Mouse (Mus musculus): ENCODE results near the gene Hist1h2bb. TPM values are rescaled to one million over a fixed set of nuclear protein-coding genes. Genes with fewer than 3 reads are reported as not detected.

Hist1h2bb gene
- polyA plus RNA-seq, 1 experiment from 2014 or later, result 1.7 TPM

DNA sequence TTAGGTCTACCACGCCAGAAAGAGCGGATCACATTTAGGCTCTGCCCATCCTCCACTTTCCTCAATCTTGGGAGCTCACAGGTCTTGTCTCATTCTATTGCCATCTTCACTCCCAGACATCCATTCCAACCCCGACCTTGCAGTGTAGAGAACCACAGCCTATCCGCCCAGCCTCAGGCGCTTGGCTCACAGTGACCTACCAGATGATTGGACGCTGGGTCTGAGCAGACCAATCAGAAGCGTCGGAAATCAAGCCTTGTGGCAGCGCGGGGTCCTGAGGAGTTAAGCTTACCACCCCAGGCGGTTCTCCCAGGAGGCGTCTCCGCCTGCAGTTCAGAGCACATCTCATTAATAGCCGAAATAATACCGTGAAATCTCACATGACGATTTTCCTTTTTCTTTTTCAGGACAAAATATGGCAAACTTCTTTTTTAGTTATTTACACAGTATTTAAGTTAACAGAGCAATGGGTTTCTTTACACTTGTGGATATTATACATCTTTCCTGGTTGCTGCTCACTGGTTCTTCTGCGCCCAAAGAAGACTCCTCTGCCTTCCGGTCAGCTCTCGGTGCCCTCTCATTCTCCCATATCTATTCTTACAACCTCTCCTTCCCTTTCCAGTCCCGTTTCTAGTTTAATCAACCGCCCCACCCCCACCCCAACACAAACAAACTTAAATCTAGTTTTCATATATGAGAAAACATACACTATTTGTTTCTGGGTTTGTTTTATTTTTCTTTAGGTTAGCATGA is 26.2 kb downstream of the Hist1h2bb start:
- ATAC-seq (ENCODE audit: insufficient number of reproducible peaks, insufficient read depth, low FRiP score, low read depth), result peak; percentile 80; the same call in 1 of the 2 replicates
- H3K36me3 ChIP-seq (ENCODE audit: control insufficient read depth, insufficient read depth, low read length), result no peaks in the 10 kb centered on the region
- H3K27ac ChIP-seq (replicated peaks in 1 of 2; ENCODE audit: control insufficient read depth in 1 of 2, insufficient read depth in 1 of 2, low read depth in 2 of 2, low read length in 2 of 2), result no peak overlapping the region
- peaks cover 6 to 10% of the 10 kb centered on the region in 2 experiments; a peak in 3 of 4 replicates for H3K4me1 ChIP-seq (ENCODE audit: control insufficient read depth in 2 of 2, insufficient read depth in 2 of 2, low read length in 2 of 2)
- peak overlapping the region; percentile 57 for H3K4me2 ChIP-seq (ENCODE audit: low read length)
- WGBS, result 16% methylated on average over 21 of the region's 21 CpGs
- H3K4me3 ChIP-seq (ENCODE audit: control insufficient read depth in 1 of 2, insufficient read depth in 1 of 2, low read depth in 1 of 2, low read length in 2 of 2), result 0 out of 4 replicates have a peak overlapping the region, but pooled peaks of 1 of the 2 experiments have one; percentile 7
- H3K27me3 ChIP-seq (ENCODE audit: control insufficient read depth, insufficient read depth, low read length), result no peaks in the 10 kb centered on the region
- H3K9ac ChIP-seq (ENCODE audit: low read length), result no peak overlapping the region
- no peaks in the 10 kb centered on the region for H3K9me3 ChIP-seq (ENCODE audit: control insufficient read depth, low read length)

GRCm38 (mm10) chr13:23778339-23778738 is 31.8 kb downstream of the Hist1h2bb start:
- Histone ChIP-seq H3K9me3 (ENCODE audit: control insufficient read depth, low read length) (no peaks in the 10 kb centered on the region), H3K27me3 (ENCODE audit: control insufficient read depth, insufficient read depth, low read length) (no peaks in the 10 kb centered on the region), H3K27ac (replicated peaks in 1 of 2; ENCODE audit: control insufficient read depth in 1 of 2, insufficient read depth in 1 of 2, low read depth in 2 of 2, low read length in 2 of 2) (no peak overlapping the region), H3K36me3 (ENCODE audit: control insufficient read depth, insufficient read depth, low read length) (no peaks in the 10 kb centered on the region), H3K4me3 (ENCODE audit: control insufficient read depth in 1 of 2, insufficient read depth in 1 of 2, low read depth in 1 of 2, low read length in 2 of 2) (no peak overlapping the region), H3K4me2 (ENCODE audit: low read length) (no peak overlapping the region), H3K4me1 (ENCODE audit: control insufficient read depth in 2 of 2, insufficient read depth in 2 of 2, low read length in 2 of 2) (peaks cover 0 to 5% of the 10 kb centered on the region in 2 experiments; a peak in 1 of 4 replicates), H3K9ac (ENCODE audit: low read length) (no peak overlapping the region)
- no peak for ATAC-seq (ENCODE audit: insufficient number of reproducible peaks, insufficient read depth, low FRiP score, low read depth)
- 91% methylated on average over 7 of the region's 7 CpGs for WGBS

- H3K4me3 ChIP-seq (ENCODE audit: control insufficient read depth in 1 of 2, insufficient read depth in 1 of 2, low read depth in 1 of 2, low read length in 2 of 2), result no peak overlapping the region
- 0 out of 4 replicates have a peak, but pooled peaks cover 0 to 3% of the 10 kb centered on the region in 2 experiments for H3K4me1 ChIP-seq (ENCODE audit: control insufficient read depth in 2 of 2, insufficient read depth in 2 of 2, low read length in 2 of 2)
- H3K27ac ChIP-seq (replicated peaks in 1 of 2; ENCODE audit: control insufficient read depth in 1 of 2, insufficient read depth in 1 of 2, low read depth in 2 of 2, low read length in 2 of 2), result no peak overlapping the region
- ATAC-seq (ENCODE audit: insufficient number of reproducible peaks, insufficient read depth, low FRiP score, low read depth), result no peak
- H3K36me3 ChIP-seq (ENCODE audit: control insufficient read depth, insufficient read depth, low read length), result no peaks in the 10 kb centered on the region
- no peaks in the 10 kb centered on the region for H3K27me3 ChIP-seq (ENCODE audit: control insufficient read depth, insufficient read depth, low read length)
- H3K9ac ChIP-seq (ENCODE audit: low read length), result no peak overlapping the region
- no peaks in the 10 kb centered on the region for H3K9me3 ChIP-seq (ENCODE audit: control insufficient read depth, low read length)
- H3K4me2 ChIP-seq (ENCODE audit: low read length), result no peak overlapping the region
- 47% methylated on average over 4 of the region's 4 CpGs for WGBS
Observed at GRCm38 (mm10) chr13:23779025-23779424, 32.5 kb downstream of the Hist1h2bb start.

DNA sequence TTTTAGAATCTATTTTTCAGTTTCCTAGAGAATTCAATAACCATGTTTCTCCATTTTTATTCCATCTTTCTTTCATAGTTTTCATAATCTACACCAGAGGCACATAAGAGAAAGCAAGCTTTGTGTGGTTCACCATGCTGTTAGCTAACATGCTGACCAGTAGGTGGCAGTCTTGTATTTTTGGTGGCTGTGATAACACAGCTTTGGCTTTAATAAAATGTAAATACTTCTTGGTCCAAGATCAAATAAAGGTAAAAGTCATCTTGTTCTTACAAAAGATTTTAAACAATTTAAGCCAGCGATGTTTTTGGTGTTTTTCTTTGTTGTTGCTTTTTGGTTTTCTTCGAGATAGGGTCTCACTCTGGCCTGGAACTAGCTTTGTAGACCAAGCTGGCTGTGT is 46.0 kb downstream of the Hist1h2bb start:
- no peak overlapping the region for H3K9ac ChIP-seq (ENCODE audit: low read length)

More for the DNA sequence above, 46.0 kb downstream of the Hist1h2bb start:
- WGBS, result 29% methylated on average over 2 of the region's 2 CpGs
- no peaks in the 10 kb centered on the region for H3K9me3 ChIP-seq (ENCODE audit: control insufficient read depth, low read length)
- H3K36me3 ChIP-seq (ENCODE audit: control insufficient read depth, insufficient read depth, low read length), result no peaks in the 10 kb centered on the region
- H3K4me2 ChIP-seq (ENCODE audit: low read length), result no peak overlapping the region
- H3K4me1 ChIP-seq (ENCODE audit: control insufficient read depth in 2 of 2, insufficient read depth in 2 of 2, low read length in 2 of 2), result no peaks in the 10 kb centered on the region
- H3K27ac ChIP-seq (replicated peaks in 1 of 2; ENCODE audit: control insufficient read depth in 1 of 2, insufficient read depth in 1 of 2, low read depth in 2 of 2, low read length in 2 of 2), result no peak overlapping the region
- no peaks in the 10 kb centered on the region for H3K27me3 ChIP-seq (ENCODE audit: control insufficient read depth, insufficient read depth, low read length)
- H3K4me3 ChIP-seq (ENCODE audit: control insufficient read depth in 1 of 2, insufficient read depth in 1 of 2, low read depth in 1 of 2, low read length in 2 of 2), result no peak overlapping the region
- no peak for ATAC-seq (ENCODE audit: insufficient number of reproducible peaks, insufficient read depth, low FRiP score, low read depth)

Small RNA genes within 50 kb of the gene (microRNA-seq; reads per million reads assigned to microRNA genes)
- gene Gm44314 (not detected), gene Gm44484 (not detected)

Other genes with a start within 250 kb of the Hist1h2bb start
- 7.5 and 8.5 TPM in 2 replicates for gene Hist1h4h, start 215.7 kb upstream of the Hist1h2bb start, polyA plus RNA-seq (2014; fragmentation: Nextera tagmentation; extraction: Ambion mirVana)
- 3.8 and 5.4 TPM in 2 replicates for gene Hist1h2af, start 212.8 kb upstream of the Hist1h2bb start, polyA plus RNA-seq (2014; fragmentation: Nextera tagmentation; extraction: Ambion mirVana)
- gene Hist1h3g, start 211.3 kb upstream of the Hist1h2bb start, polyA plus RNA-seq (2014; fragmentation: Nextera tagmentation; extraction: Ambion mirVana), result 3.0 and 4.3 TPM in 2 replicates
- gene Hist1h2bh, start 203.3 kb upstream of the Hist1h2bb start, polyA plus RNA-seq (2014; fragmentation: Nextera tagmentation; extraction: Ambion mirVana), result 0.65 and 0.66 TPM in 2 replicates
- gene Hist1h3f, start 202.7 kb upstream of the Hist1h2bb start, polyA plus RNA-seq (2014; fragmentation: Nextera tagmentation; extraction: Ambion mirVana), result 0.65 and 0.72 TPM in 2 replicates
- gene Hist1h4f, start 195.1 kb upstream of the Hist1h2bb start, polyA plus RNA-seq (2014; fragmentation: Nextera tagmentation; extraction: Ambion mirVana), result not detected in 2 replicates
- 0.24 and 0.41 TPM in 2 replicates for gene Hist1h1d, start 193.5 kb upstream of the Hist1h2bb start, polyA plus RNA-seq (2014; fragmentation: Nextera tagmentation; extraction: Ambion mirVana)
- 2.0 TPM in 2 replicates for gene Hist1h3e, start 184.4 kb upstream of the Hist1h2bb start, polyA plus RNA-seq (2014; fragmentation: Nextera tagmentation; extraction: Ambion mirVana)
- 34.9 and 49.1 TPM in 2 replicates for gene Hist1h2ae, start 175.5 kb upstream of the Hist1h2bb start, polyA plus RNA-seq (2014; fragmentation: Nextera tagmentation; extraction: Ambion mirVana)
- gene Hist1h2bg, start 175.3 kb upstream of the Hist1h2bb start, polyA plus RNA-seq (2014; fragmentation: Nextera tagmentation; extraction: Ambion mirVana), result 3.7 and 6.2 TPM in 2 replicates
- gene Hist1h2bf, start 172.5 kb upstream of the Hist1h2bb start, polyA plus RNA-seq (2014; fragmentation: Nextera tagmentation; extraction: Ambion mirVana), result 0.61 and 3.7 TPM in 2 replicates
- 0.44 and 0.53 TPM in 2 replicates for gene Hist1h2ad, start 172.4 kb upstream of the Hist1h2bb start, polyA plus RNA-seq (2014; fragmentation: Nextera tagmentation; extraction: Ambion mirVana)
- gene Hist1h3d, start 171.0 kb upstream of the Hist1h2bb start, polyA plus RNA-seq (2014; fragmentation: Nextera tagmentation; extraction: Ambion mirVana), result 2.2 and 3.7 TPM in 2 replicates
- 38.6 and 49.0 TPM in 2 replicates for gene Hist1h4d, start 165.1 kb upstream of the Hist1h2bb start, polyA plus RNA-seq (2014; fragmentation: Nextera tagmentation; extraction: Ambion mirVana)
- 1.3 and 1.8 TPM in 2 replicates for gene Hist1h2be, start 125.6 kb upstream of the Hist1h2bb start, polyA plus RNA-seq (2014; fragmentation: Nextera tagmentation; extraction: Ambion mirVana)
- 8.7 and 10.0 TPM in 2 replicates for gene Hist1h1e, start 124.2 kb upstream of the Hist1h2bb start, polyA plus RNA-seq (2014; fragmentation: Nextera tagmentation; extraction: Ambion mirVana)
- 0.46 and 0.65 TPM in 2 replicates for gene Hist1h2ac, start 62.8 kb upstream of the Hist1h2bb start, polyA plus RNA-seq (2014; fragmentation: Nextera tagmentation; extraction: Ambion mirVana)
- 51.9 and 57.5 TPM in 2 replicates for gene Hist1h2bc, start 62.5 kb upstream of the Hist1h2bb start, polyA plus RNA-seq (2014; fragmentation: Nextera tagmentation; extraction: Ambion mirVana)
- gene Hist1h1t, start 50.9 kb upstream of the Hist1h2bb start, polyA plus RNA-seq (2014; fragmentation: Nextera tagmentation; extraction: Ambion mirVana), result 0.30 TPM in 1 of 2 replicates, not detected in the other
- gene Hist1h4c, start 48.3 kb upstream of the Hist1h2bb start, polyA plus RNA-seq (2014; fragmentation: Nextera tagmentation; extraction: Ambion mirVana), result 2.2 and 3.2 TPM in 2 replicates
- gene Hfe, start 35.9 kb upstream of the Hist1h2bb start, polyA plus RNA-seq (2014; fragmentation: Nextera tagmentation; extraction: Ambion mirVana), result 13.0 and 15.1 TPM in 2 replicates
- gene Hist1h1c, start 7.9 kb upstream of the Hist1h2bb start, polyA plus RNA-seq (2014; fragmentation: Nextera tagmentation; extraction: Ambion mirVana), result 36.9 and 43.9 TPM in 2 replicates
- gene Hist1h3c, start 1.1 kb upstream of the Hist1h2bb start, polyA plus RNA-seq (2014; fragmentation: Nextera tagmentation; extraction: Ambion mirVana), result 2.5 and 2.7 TPM in 2 replicates
- 14.5 and 14.6 TPM in 2 replicates for gene Hist1h2ab, start 4.4 kb downstream of the Hist1h2bb start, polyA plus RNA-seq (2014; fragmentation: Nextera tagmentation; extraction: Ambion mirVana)
- gene Hist1h3b, start 5.5 kb downstream of the Hist1h2bb start, polyA plus RNA-seq (2014; fragmentation: Nextera tagmentation; extraction: Ambion mirVana), result 4.6 and 6.7 TPM in 2 replicates
- gene Hist1h4b, start 10.3 kb downstream of the Hist1h2bb start, polyA plus RNA-seq (2014; fragmentation: Nextera tagmentation; extraction: Ambion mirVana), result 0.63 TPM in 1 of 2 replicates, not detected in the other
- 1.1 TPM in 1 of 2 replicates, not detected in the other for gene Hist1h4a, start 14.5 kb downstream of the Hist1h2bb start, polyA plus RNA-seq (2014; fragmentation: Nextera tagmentation; extraction: Ambion mirVana)
- gene Hist1h3a, start 15.7 kb downstream of the Hist1h2bb start, polyA plus RNA-seq (2014; fragmentation: Nextera tagmentation; extraction: Ambion mirVana), result 2.6 and 3.0 TPM in 2 replicates
- gene Hist1h1a, start 16.9 kb downstream of the Hist1h2bb start, polyA plus RNA-seq (2014; fragmentation: Nextera tagmentation; extraction: Ambion mirVana), result 1.6 and 2.7 TPM in 2 replicates
- gene Trim38, start 23.2 kb downstream of the Hist1h2bb start, polyA plus RNA-seq (2014; fragmentation: Nextera tagmentation; extraction: Ambion mirVana), result not detected in 2 replicates
- not detected in 2 replicates for gene Slc17a2, start 60.3 kb downstream of the Hist1h2bb start, polyA plus RNA-seq (2014; fragmentation: Nextera tagmentation; extraction: Ambion mirVana)
- not detected in 2 replicates for gene Slc17a3, start 92.7 kb downstream of the Hist1h2bb start, polyA plus RNA-seq (2014; fragmentation: Nextera tagmentation; extraction: Ambion mirVana)
- not detected in 2 replicates for gene Slc17a1, start 121.0 kb downstream of the Hist1h2bb start, polyA plus RNA-seq (2014; fragmentation: Nextera tagmentation; extraction: Ambion mirVana)
- gene Slc17a4, start 168.3 kb downstream of the Hist1h2bb start, polyA plus RNA-seq (2014; fragmentation: Nextera tagmentation; extraction: Ambion mirVana), result not detected in 2 replicates
- gene Hist1h2ba, start 187.4 kb downstream of the Hist1h2bb start, polyA plus RNA-seq (2014; fragmentation: Nextera tagmentation; extraction: Ambion mirVana), result not detected in 2 replicates
- gene Hist1h2aa, start 187.7 kb downstream of the Hist1h2bb start, polyA plus RNA-seq (2014; fragmentation: Nextera tagmentation; extraction: Ambion mirVana), result not detected in 2 replicates
- gene Scgn, start 244.5 kb downstream of the Hist1h2bb start, polyA plus RNA-seq (2014; fragmentation: Nextera tagmentation; extraction: Ambion mirVana), result not detected in 2 replicates